Mouse (Mus musculus) cerebellum, adult 2 months (tissue): ENCODE results near the gene Prelid1.

Source experiments
- CTCF ChIP-seq: fragments of 200-500 bp; IDR thresholded peaks from 2 replicates; pipeline ENCODE4 v1.5.1; 2011; ENCODE audit warnings: low read depth, mild to moderate bottlenecking, control low read depth, low read length, moderate library complexity, borderline replicate concordance; ENCODE audit not compliant: insufficient read depth
- POLR2A ChIP-seq: fragments of 200-500 bp; IDR thresholded peaks from 2 replicates; pipeline ENCODE4 v1.6.1; 2011; ENCODE audit warnings: low read length, control low read depth, borderline replicate concordance; ENCODE audit not compliant: insufficient read depth

DNA sequence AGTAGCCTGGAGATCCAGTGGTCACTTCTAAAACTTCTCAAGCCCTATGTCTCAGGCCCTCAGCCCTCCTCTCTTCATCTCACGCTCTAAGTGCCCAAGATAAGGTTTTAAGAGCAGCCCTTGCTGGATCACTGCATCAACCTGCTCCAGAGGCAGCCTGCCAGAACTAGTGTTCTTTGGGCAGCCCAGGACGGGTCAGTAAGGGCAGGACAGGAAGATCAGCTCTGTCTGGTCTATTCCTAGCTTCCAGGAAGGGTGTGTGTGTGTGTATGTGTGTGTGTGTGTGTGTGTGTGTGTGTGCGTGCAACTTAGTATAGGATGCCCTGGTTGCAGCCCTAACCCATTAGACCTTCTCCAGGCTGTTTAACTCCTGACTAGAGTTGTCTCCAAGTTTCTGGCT, 49.9 kb downstream of the Prelid1 start:
- TF ChIP-seq CTCF, result no peak
- no peak for TF ChIP-seq POLR2A
